Mouse (Mus musculus) left cerebral cortex, adult 11 months (tissue): ENCODE data around the gene Arhgef3.
"Not testable (repeated sequence)": the region's sequence is repeated elsewhere in the genome, so short reads cannot be mapped to it uniquely, and the experiment has no call there.

ENCODE experiments used
- DNase-seq: peaks from one replicate; pipeline ENCODE4 v3.0.0; 2022; ENCODE audit warnings: low spot score

Gene Arhgef3

DNA sequence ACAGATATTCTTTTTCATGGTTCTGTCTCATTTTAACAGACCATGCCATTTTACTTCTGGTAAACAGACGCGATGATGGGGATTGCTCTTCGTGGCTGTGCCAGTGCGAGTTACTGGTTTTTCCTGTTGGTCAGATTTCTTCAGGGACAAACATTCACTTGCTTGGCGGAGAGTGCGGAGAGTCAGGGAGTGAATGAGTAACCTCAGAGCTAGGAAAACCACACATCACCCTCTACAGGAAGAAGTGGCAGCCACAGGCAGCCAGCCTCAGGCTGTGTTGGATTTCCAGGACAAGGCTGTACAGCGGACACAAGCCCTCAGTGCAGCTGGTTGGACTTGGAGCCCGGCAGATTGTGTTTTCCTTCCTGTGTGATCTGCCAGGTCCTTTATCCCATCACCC is 82.3 kb downstream of the Arhgef3 start:
- DNase-seq = no peak

DNA sequence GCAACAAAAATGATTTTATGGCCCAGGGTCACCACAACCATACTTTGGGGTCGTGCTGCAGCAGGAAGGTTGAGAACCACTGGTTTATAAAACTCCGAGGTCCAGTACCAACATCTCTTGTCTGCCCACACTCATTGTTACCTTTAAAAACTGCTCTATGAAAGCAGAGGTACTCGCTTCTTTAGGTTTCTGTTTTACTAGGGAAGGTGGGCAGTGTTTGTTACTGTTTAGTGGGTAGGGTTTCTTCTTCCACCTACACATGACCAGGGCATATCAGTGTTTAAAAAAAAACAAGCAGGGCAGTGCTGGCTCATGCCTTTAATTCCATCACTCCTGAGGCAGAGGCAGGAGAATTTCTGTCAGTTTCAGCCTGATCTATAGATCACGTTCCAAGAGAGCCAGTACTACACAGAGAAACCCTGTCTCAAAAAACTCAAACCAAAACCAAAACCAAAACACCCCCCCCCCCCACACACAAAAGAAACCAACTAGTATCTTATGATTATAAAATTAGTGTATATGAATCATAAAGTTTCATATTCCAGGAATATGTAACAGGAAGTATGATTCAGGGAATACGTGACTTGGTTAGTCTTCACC is 83.9 kb downstream of the Arhgef3 start:
- DNase-seq = no peak

DNA sequence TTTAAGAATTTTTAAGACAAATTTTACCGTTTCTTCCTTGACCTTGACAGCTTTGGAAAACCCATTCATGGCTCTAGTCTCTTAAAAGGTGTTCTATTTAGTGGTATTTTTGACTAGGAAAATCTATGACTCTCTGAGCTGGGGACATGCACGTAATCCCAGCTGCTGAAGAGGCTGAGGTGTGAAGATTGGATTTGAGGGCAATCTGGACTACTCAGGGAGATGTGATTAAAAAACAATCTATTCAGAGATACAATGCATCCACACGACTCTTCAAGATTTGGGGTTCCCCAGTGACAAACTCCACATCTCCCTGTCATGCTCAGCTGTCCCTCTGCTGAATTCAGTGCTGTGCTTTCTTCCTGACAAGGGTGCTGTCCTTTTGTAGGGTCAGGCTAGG is 84.4 kb downstream of the Arhgef3 start:
- no peak for DNase-seq

DNA sequence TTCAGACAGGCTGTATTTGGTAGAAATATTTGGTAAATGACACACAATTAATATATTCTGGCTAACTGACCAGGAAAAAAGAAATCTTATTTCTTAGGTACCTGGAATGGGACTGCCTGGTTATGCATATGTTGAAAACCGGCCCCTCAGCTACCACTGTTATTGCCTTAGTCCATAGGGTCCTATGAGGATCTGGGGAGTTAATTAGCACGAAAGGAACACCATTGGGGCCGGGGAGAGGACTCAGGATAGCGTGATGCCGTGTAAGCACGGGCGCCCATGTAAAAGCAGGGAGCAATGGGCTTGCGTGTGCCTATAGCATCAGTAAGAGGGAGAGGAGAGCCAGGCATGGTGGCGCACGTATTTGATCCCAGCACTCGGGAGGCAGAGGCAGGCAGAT is 85.2 kb downstream of the Arhgef3 start:
- no peak for DNase-seq

DNA sequence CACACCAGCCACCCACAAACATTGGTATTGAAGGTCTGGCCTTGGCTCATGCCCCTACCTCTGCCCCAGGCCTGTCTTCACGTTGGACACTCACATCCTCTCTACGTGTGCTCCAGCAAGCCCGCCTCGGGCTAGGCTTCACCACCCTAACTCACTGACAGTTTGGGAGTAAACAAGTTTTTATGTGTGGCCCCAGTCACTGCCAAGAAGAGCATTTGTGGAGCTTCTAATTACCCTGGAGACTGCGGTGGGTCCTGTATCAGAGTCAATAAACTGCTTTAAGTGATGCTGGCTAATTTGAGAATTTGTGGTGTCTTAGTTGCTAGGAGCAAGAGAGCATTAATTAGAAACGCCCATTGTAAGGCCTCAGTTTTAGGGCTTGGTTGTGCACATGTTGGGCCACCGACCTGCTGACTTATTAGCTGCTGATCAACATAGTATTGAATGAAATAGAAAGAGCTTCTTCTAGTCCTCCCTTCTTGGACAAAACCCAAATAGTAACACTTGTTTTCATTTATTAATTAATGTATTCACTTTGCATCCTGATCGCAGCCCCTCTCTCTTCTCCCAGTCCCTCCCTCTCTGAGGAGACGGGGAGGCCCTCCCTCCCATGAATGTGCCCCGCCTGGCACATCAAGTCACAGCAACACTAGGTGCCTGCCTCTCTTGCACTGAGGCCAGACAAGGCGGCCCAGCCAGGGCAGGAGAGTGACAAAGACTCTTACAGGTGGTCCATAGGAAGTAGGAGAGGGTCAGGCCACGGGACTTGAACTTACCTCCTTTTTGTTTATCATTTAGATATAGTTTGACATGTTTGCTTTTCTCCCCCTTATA is 86.3 kb downstream of the Arhgef3 start:
- DNase-seq = no peak

DNA sequence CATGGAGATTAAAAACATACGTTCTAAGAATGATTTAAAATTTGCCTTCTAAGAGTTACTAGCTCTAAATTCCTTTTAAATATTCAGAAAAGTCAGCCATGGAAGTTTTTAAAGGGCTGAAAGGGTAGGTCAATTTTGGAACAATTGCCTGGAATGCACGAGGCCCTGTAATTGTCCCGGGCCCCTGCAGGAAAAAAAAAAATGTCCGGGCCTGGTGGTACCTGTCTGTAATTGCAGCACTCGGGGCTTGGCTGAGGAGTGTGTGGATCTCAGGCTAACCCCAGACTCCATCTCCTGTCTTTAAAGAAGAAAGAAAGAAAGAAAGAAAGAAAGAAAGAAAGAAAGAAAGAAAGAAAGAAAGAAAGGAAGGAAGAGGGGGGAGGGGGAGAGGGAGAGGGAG is 87.1 kb downstream of the Arhgef3 start:
- DNase-seq = no peak

DNA sequence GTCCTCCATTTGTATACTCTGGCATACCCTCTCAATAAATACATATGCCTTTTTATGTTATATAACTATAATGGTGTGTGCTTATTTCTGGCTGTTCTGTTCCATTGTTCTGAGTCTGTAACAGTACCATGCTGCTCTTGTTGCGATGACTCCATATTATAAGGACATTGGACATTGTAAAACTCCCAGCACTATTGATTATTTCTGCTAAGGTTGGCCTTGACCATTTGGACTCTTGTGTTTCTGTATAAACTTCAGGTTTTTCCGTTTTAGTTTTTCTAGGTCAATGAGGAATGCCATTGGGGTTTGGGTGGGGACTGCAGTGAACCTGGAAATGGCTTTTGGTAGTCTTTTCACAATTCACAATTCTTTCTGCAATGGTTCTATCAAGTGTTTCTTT is 90.0 kb downstream of the Arhgef3 start:
- no peak for DNase-seq

DNA sequence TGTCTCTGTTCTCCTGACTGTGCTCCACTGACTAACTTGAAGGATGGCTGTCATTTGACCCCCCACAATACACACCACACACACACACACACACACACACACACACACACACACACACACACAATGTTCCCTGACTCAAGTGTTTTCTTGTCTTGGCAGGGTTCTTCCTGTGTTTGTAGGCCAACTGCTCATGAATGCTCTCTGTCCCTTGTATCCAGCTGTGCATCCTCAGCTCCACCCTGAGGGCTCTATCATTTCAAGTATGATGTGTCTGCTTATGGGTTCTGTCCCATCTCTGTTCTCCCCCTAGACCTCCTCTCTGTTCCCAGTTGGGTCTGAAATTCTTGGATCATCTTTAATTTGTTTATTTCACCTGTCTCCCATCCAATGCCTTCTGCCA is 91.7 kb downstream of the Arhgef3 start:
- DNase-seq = no peak

DNA sequence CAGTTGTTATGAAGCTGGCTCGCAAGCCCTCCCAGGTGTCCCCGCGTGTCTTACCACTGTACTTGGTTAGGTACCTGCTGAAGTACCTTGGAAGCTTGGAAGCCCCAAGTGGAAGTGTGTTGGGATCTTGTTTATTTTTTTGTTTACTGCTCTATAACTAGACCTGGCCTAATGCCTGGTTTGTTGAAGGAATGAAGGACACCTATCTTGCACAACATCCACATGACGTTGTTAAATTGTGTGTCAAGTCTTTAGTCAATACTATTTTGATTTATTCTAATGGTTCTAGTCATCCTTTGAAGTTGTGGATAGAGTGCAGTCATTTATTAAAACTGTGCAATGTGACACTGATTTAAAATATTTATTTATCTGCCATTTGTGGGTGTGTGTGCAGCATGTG is 94.8 kb downstream of the Arhgef3 start:
- no peak for DNase-seq

DNA sequence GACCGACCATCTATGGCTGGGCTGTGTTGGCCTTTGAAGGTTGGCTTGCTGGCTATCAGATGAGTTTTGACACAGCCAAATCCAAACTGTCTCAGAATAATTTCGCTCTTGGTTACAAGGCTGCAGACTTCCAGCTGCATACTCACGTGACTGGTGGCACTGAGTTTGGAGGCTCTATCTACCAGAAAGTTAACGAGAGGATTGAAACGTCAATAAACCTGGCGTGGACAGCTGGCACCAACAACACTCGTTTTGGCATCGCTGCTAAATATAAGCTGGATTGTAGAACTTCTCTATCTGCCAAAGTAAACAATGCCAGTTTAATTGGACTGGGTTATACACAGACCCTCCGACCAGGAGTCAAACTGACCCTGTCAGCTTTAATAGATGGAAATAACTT is 96.1 kb downstream of the Arhgef3 start:
- not testable (repeated sequence) for DNase-seq

DNA sequence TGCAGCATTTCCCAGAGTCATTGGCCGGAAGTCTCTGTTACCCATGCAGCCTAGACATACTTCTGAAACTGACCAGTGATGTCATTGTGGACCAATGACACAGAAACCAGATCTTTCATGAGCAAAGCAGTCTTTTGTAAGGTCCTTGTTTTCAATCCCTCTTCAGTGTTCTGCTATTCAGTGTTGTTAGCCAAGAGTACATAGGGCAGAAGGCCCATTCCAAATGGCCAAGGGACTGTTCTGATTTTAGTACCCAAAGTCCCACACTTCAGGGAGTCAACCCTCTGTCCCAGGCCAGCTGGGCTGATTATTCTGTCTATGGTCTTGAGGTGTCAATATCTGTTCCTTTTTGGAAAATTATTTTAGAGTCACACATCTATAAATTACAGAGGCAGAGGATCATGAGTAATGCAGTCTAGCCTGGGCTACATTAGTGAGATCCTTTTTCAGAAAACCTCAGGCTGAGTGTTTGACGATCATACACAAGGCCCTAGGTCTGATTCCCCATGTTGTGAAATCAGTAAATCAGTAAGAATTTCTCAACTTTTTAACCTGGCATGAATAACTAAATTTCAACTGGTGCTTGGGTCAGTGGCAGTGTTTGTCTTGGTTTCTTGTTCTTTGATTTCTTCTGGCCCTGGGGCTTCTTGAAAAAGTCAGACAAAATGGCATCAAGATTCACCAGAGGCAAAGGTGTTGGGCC is 97.2 kb downstream of the Arhgef3 start:
- no peak for DNase-seq

DNA sequence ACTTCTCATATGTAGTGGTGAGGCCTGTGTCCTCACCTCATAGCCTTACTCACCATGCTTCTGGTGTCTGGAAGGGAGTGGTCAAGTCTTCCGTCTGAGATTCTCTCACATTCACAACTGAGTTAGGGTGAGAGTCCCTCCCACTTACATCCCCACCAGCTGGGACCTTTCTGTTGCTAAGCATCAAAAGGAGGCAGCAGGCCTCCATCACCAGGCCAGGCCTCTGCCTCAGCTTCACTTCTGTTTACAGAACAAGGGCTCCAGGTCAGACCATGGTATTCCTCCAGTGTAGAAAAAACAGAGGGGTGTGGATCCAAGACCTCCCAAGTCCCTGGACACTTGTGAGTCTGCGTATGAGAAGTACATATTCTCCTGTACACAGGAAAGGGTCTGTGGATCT is 99.5 kb downstream of the Arhgef3 start:
- no peak for DNase-seq

DNA sequence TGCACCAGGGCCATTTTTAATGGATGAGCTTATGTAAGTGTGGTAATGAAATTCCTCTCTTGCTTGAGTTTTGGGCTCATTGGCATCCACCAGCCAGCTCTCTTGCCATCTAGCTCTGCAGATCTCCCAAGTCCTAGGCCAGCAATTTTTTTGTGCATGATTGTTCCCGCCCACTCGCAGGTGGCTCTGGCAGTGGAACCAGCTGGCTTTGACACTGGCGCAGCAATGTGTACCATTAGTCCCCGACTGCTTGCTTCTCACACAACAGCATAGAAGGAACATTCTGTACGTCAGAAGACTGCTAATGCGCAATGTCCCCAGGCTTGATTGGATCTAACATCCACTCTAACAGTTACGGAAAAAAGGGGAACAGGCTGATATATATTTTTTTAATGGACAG is 105.0 kb downstream of the Arhgef3 start:
- DNase-seq = peak; percentile 75

DNA sequence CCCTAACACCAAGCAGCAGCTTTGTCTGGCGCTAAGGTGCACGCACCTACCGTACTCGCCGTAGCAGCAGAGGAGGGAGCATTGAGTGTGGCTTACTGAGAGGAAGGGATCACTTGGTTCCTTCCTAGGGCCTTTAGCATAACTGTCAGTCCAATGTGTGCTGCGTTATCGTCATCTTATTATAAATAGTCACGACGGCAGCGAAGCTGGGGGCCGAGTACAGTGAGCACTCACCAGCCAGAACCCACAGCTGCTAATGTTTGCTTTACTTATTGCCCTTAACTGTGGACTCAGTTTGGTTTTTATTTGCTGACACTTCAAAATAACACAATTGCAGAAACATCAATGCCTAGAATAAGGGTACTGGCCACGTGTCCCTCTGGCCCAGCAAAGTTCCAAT is 105.6 kb downstream of the Arhgef3 start:
- no peak for DNase-seq

DNA sequence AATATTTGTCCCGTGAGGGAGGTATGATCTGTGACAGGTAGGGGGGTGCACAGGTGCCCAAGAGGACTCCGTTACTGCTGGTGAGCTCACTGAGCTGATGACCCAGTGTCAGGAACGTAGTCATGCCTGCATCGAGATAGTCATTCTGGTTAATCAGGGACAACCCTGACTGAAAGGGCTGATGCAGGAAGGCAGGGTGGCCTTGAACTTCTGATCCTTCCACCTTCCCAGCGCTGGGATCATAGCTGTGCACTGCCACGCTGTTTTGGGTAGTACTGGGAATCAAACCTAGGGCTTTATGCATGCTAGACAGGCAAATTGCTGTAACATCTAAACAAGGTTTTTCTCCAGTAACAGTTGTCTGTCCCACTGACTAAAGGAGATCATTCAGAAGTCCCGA is 109.9 kb downstream of the Arhgef3 start:
- DNase-seq = no peak

DNA sequence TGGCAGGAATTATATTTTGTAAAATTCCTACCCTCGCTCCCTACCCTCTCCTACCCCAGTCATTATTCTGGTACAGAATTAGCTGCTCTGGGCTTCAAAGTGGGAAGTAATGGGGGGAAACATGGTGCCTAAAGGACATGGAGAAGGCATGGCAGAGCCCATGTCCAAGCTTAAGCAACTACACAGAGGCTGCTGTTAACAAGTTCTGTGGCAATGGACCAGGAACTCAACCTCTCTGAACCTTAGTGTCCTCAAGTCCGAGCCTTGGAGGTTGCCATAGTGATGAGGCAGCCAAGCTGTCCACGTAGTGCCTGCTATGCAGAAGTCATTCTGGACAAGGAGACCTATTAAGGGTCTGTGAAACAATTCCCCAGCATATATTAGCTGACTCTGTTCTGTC is 111.6 kb downstream of the Arhgef3 start:
- DNase-seq = no peak

DNA sequence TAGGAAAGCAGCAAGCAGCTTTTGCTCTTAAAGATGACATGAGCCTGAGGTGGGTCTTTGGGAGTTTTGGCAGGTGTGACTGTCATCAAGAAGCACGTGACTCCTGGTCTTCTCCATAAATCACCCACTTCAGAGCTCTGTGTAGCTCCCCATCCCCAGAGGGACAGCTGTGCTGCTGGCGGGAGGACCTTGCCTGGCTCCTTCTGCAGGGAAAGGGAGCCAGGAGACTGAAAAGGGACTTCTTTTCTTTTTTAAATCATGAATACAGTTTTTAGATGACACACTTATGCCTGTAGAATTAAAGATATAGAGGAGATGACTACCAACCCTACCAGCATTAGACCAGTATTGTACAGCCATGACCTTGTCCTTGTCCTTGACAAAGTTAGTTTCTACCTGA is 113.6 kb downstream of the Arhgef3 start:
- DNase-seq = peak; percentile 19

DNA sequence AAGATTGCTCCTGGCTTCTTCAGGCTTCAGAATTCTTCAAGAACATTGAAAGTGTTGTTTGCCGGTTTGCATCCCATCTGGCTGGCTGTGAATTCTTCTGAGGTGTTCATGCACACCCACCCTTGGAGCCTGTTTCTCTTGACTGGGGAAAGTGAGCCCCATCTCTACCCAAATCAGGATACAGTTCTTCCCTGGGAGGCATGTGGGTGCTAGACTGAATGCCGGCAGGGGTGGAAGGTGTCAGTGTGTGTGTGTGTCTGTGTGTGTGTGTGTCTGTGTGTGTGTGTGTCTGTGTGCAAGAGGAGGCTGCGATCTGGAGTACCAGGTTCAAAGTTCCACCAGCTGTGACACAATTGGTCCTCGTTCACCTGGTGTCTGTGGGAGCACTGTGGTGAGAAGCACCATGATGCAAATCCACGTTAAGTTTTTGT is 114.3 kb downstream of the Arhgef3 start:
- peak; percentile 68 for DNase-seq

DNA sequence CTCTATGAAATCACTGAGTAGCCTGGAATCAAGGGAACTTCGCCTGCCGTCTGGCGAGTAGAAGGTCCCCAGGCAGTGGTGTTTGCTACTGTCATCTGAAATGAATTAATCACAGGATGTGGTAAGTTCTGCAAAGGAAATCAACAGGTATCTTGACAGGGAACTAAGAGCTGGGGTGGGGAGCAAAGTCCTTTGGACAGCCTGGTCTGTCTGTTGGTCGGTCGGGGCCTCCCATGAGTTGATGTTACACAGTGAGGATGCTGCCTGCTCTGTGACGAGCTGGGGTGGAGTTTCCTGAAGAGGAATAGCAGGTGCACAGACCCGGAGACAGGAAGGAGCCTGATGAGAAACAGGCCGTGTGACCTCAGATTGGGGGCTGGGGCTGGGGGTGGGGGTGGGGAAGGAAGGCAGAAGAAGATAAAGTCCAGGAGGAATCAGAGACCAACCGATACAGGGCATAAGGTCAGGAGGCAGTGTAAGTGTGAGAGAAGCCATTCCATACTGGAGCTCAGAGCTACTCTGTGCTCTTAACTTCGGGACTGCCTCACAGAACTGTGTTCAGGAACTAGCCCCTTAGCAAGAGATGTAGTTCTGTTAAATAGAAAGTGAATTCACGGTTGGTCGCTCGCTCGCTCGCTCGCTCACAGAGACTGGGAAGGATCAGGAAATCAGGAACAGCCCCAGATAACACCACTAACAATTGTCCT is 114.9 kb downstream of the Arhgef3 start:
- no peak for DNase-seq

DNA sequence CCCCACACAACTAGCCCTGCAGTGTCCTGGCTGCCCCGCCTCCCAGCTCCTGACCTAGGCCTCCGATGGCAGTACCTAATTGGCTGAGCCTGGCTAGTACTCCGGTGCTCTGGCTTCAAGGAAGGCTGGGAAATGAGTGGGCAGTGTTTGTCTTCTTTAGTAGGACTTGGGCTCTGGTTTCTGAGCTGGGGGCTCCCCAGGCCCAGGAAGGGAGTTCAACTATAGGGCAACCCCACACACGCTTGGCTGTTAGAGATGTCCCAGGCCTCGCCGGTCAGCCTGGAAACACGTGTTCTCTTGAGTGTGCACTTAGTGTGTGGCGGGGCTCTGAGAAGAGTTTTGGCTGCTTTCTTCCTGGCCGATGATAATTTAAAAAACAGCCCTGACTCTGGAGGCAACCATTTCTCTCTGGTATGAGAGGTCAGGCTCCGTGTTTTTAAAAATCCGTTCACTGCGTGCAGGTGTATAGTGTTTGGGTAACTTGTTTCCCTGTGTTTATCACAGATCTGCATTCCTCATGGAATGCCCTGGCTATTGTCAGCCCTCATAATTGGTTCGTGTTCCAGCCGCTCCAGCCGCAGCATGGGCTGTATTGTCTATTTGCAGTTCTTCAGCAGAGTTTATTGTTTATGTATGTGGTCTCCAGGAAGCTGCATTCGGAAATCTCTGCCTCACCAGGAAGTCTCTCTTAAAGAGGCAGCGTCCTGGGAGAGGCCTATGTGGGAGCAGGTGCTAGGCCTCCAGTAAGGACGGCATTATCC is 115.7 kb downstream of the Arhgef3 start:
- no peak for DNase-seq

DNA sequence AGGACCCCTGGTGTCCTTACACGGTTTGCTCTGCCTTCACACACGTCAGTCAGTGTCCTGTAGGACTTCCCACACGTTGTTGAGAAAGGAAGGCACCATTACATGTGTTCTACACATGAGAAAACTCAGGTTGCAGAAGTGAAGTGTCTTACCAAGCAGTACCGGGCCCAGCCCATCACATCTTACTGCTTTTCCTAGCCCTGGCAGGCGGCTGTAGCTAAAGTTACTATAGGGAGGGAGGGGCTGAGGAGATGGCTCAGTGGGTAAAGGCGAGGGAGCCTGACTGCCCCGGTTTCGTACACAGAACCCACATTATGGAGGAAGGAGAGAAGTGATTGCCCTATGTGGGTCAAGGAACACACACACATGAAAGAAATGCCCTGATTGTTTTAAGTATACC is 116.8 kb downstream of the Arhgef3 start:
- no peak for DNase-seq
